ENCODE assay signal across 32 mouse cellular contexts in the genomic region with DNA sequence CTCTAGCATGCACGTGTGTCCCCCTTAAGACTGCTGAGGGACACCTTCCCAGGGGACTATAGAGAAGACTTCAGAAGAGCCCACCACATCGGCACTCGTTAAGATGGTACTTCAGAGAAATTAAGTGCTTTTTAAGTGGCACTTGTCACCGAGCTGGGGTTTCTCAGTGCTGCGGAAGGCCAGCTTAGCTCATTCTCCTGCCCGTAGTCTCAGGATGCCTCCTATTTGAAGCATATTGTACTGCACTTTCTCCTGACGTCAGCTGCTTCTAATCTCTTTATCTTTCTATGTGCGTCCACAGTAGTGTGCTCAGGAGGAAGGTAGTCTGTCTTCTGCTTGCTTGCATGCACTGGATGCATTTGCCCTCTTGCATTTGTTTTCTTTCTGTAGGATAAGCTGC. TPM values are rescaled to one million over a fixed set of nuclear protein-coding genes. Genes with fewer than 3 reads are reported as not detected.
DNase-seq lines count a peak whose midpoint lies in the region; ATAC-seq and TF ChIP-seq lines count a peak whose summit lies in the region.
"Had no signal": no experiment of that assay in that cellular context is flagged by ENCODE, and none has a peak within 500 bp of the region (broad histone marks: within the 10 kb centered on the region; RNA-seq: fewer than 3 reads in every experiment).

No protein-coding gene starts in this region.

- H3K4me3 ChIP-seq in hindbrain, embryonic 13.5 days: no peak overlapping the region
- H3K4me3 ChIP-seq in hindbrain, embryonic 12.5 days: no peak overlapping the region
- H3K4me3 ChIP-seq in lung, postnatal 0 days (ENCODE audit: low read depth, low read length): no peak overlapping the region
- H3K4me3 ChIP-seq in lung, adult 2 months (replicated peaks; ENCODE audit: extremely low read depth, low read depth, low read length): no peak overlapping the region
- no peak overlapping the region for H3K4me3 ChIP-seq in neural tube, embryonic 14.5 days (ENCODE audit: low read depth, low read length)
- no peak overlapping the region for H3K4me3 ChIP-seq in neural tube, embryonic 15.5 days (replicated peaks)
- H3K4me3 ChIP-seq: embryonic facial prominence, embryonic 12.5 days; limb, embryonic 10.5 days; limb, embryonic 15.5 days; liver, embryonic 13.5 days; midbrain, embryonic 12.5 days; myocyte had no signal

- TF ChIP-seq CTCF in lung, postnatal 0 days (IDR thresholded peaks at IDR 0.05): peak; percentile 22
- TF ChIP-seq CTCF in lung, adult 2 months (IDR thresholded peaks at IDR 0.05; ENCODE audit: insufficient read depth, low read length): no peak

- no peak for TF ChIP-seq POLR2A in lung, adult 2 months (IDR thresholded peaks at IDR 0.05; ENCODE audit: borderline replicate concordance, extremely low read depth, low read depth, low read length)

- 0 out of 2 replicates have a peak overlapping the region, but pooled peaks have one; percentile 35 for H3K9ac ChIP-seq in hindbrain, embryonic 13.5 days
- H3K9ac ChIP-seq in hindbrain, embryonic 12.5 days: no peak overlapping the region
- H3K9ac ChIP-seq in lung, postnatal 0 days (replicated peaks; ENCODE audit: low read depth): no peak overlapping the region
- no peak overlapping the region for H3K9ac ChIP-seq in neural tube, embryonic 14.5 days (replicated peaks; ENCODE audit: low read depth, low read length)
- H3K9ac ChIP-seq in neural tube, embryonic 15.5 days (replicated peaks): no peak overlapping the region
- H3K9ac ChIP-seq: embryonic facial prominence, embryonic 12.5 days; limb, embryonic 15.5 days; liver, embryonic 13.5 days; midbrain, embryonic 12.5 days had no signal

- 70% methylated on average over 8 of the region's 8 CpGs for WGBS in hindbrain, embryonic 13.5 days
- WGBS in hindbrain, embryonic 12.5 days: 81% methylated on average over 8 of the region's 8 CpGs
- 47% methylated on average over 8 of the region's 8 CpGs for WGBS in lung, postnatal 0 days
- 66% methylated on average over 8 of the region's 8 CpGs for WGBS in lung, adult 2 months
- WGBS in neural tube, embryonic 14.5 days: 77% methylated on average over 8 of the region's 8 CpGs
- 62% methylated on average over 8 of the region's 8 CpGs for WGBS in neural tube, embryonic 15.5 days

- no peaks in the 10 kb centered on the region for H3K27me3 ChIP-seq in hindbrain, embryonic 13.5 days
- H3K27me3 ChIP-seq in hindbrain, embryonic 12.5 days: no peaks in the 10 kb centered on the region
- no peaks in the 10 kb centered on the region for H3K27me3 ChIP-seq in lung, postnatal 0 days (replicated peaks; ENCODE audit: insufficient read depth, low read length)
- H3K27me3 ChIP-seq in neural tube, embryonic 14.5 days (ENCODE audit: control insufficient read depth, insufficient read depth, low read length): no peaks in the 10 kb centered on the region
- H3K27me3 ChIP-seq in neural tube, embryonic 15.5 days (replicated peaks): no peaks in the 10 kb centered on the region
- H3K27me3 ChIP-seq: embryonic facial prominence, embryonic 12.5 days; limb, embryonic 15.5 days; liver, embryonic 13.5 days; midbrain, embryonic 12.5 days had no signal

- no peak overlapping the region for H3K27ac ChIP-seq in hindbrain, embryonic 13.5 days
- no peak overlapping the region for H3K27ac ChIP-seq in hindbrain, embryonic 12.5 days
- no peak overlapping the region for H3K27ac ChIP-seq in lung, postnatal 0 days (ENCODE audit: low read length)
- H3K27ac ChIP-seq in neural tube, embryonic 14.5 days (ENCODE audit: low read depth, low read length): no peak overlapping the region
- no peak overlapping the region for H3K27ac ChIP-seq in neural tube, embryonic 15.5 days (replicated peaks)
- H3K27ac ChIP-seq: embryonic facial prominence, embryonic 12.5 days; limb, embryonic 10.5 days; limb, embryonic 15.5 days; liver, embryonic 13.5 days; midbrain, embryonic 12.5 days; stomach, postnatal 0 days had no signal

- no peaks in the 10 kb centered on the region for H3K9me3 ChIP-seq in hindbrain, embryonic 13.5 days
- H3K9me3 ChIP-seq in hindbrain, embryonic 12.5 days (replicated peaks): no peaks in the 10 kb centered on the region
- H3K9me3 ChIP-seq in lung, postnatal 0 days (ENCODE audit: low read length): no peaks in the 10 kb centered on the region
- H3K9me3 ChIP-seq in neural tube, embryonic 14.5 days (ENCODE audit: control insufficient read depth, low read length): no peaks in the 10 kb centered on the region
- no peaks in the 10 kb centered on the region for H3K9me3 ChIP-seq in neural tube, embryonic 15.5 days (replicated peaks)
- H3K9me3 ChIP-seq: embryonic facial prominence, embryonic 12.5 days; G1E; limb, embryonic 10.5 days; limb, embryonic 15.5 days; liver, embryonic 13.5 days; midbrain, embryonic 12.5 days had no signal

- DNase-seq in lung, postnatal 0 days (ENCODE audit: low spot score): peak; percentile 26
- no peak for DNase-seq in lung, adult 2 months
- no peak for DNase-seq in left cerebral cortex, adult 18-20 months (ENCODE audit: low spot score in 2 of 2)
- DNase-seq: adrenal gland, adult 8-10 months; cerebellum, adult 11-12 months; cerebellum, adult 9-11 months; embryo, embryonic 11 days; gastrocnemius, postnatal 14 days; heart, postnatal 36 days; kidney, adult 18-20 months; kidney, postnatal 4 days; liver, embryonic 13.5 days; right cerebral cortex, postnatal 4 days; thymus, adult 18-20 months; thymus, postnatal 4 days had no signal

- no peak for ATAC-seq in hindbrain, embryonic 13.5 days (ENCODE audit: low FRiP score)
- no peak for ATAC-seq in hindbrain, embryonic 12.5 days (ENCODE audit: low FRiP score)
- peak; percentile 47 for ATAC-seq in lung, postnatal 0 days
- ATAC-seq in neural tube, embryonic 14.5 days (ENCODE audit: low read depth): peak; percentile 41; the same call in 1 of the 2 replicates
- ATAC-seq in neural tube, embryonic 15.5 days (ENCODE audit: low FRiP score): no peak
- ATAC-seq: forebrain, embryonic 14.5 days; hindbrain, embryonic 16.5 days had no signal

- no peak for TF ChIP-seq EP300 in lung, postnatal 0 days (IDR thresholded peaks at IDR 0.05)

- no peak overlapping the region for H3K4me2 ChIP-seq in hindbrain, embryonic 13.5 days
- H3K4me2 ChIP-seq in hindbrain, embryonic 12.5 days (replicated peaks): no peak overlapping the region
- H3K4me2 ChIP-seq in lung, postnatal 0 days (replicated peaks; ENCODE audit: low read depth, low read length): no peak overlapping the region
- no peak overlapping the region for H3K4me2 ChIP-seq in neural tube, embryonic 14.5 days (ENCODE audit: low read depth, low read length)
- no peak overlapping the region for H3K4me2 ChIP-seq in neural tube, embryonic 15.5 days
- H3K4me2 ChIP-seq: embryonic facial prominence, embryonic 12.5 days; heart, embryonic 11.5 days; limb, embryonic 15.5 days; liver, embryonic 13.5 days; midbrain, embryonic 12.5 days had no signal

- H3K36me3 ChIP-seq in hindbrain, embryonic 13.5 days: peaks cover 42% of the 10 kb centered on the region
- H3K36me3 ChIP-seq in hindbrain, embryonic 12.5 days: peaks cover 40% of the 10 kb centered on the region
- no peaks in the 10 kb centered on the region for H3K36me3 ChIP-seq in lung, postnatal 0 days (ENCODE audit: insufficient read depth, low read length)
- peaks cover 9% of the 10 kb centered on the region; the same call in 1 of the 2 replicates for H3K36me3 ChIP-seq in neural tube, embryonic 14.5 days (ENCODE audit: control insufficient read depth, insufficient read depth, low read length)
- H3K36me3 ChIP-seq in neural tube, embryonic 15.5 days: peaks cover 14% of the 10 kb centered on the region

- H3K4me1 ChIP-seq in hindbrain, embryonic 13.5 days (replicated peaks): no peaks in the 10 kb centered on the region
- no peaks in the 10 kb centered on the region for H3K4me1 ChIP-seq in hindbrain, embryonic 12.5 days
- H3K4me1 ChIP-seq in lung, postnatal 0 days (ENCODE audit: insufficient read depth, low read depth, low read length): no peaks in the 10 kb centered on the region
- no peaks in the 10 kb centered on the region for H3K4me1 ChIP-seq in lung, adult 2 months (ENCODE audit: control insufficient read depth, insufficient read depth, low read length)
- H3K4me1 ChIP-seq in neural tube, embryonic 14.5 days (ENCODE audit: control insufficient read depth, insufficient read depth, low read length): no peaks in the 10 kb centered on the region
- H3K4me1 ChIP-seq in neural tube, embryonic 15.5 days: no peaks in the 10 kb centered on the region
- H3K4me1 ChIP-seq: embryonic facial prominence, embryonic 12.5 days; limb, embryonic 10.5 days; limb, embryonic 15.5 days; liver, embryonic 13.5 days; midbrain, embryonic 12.5 days had no signal

RNA-seq across cellular contexts. Expression of a gene that starts 9.2 kb away (rescaled TPM):
- polyA plus RNA-seq in hindbrain, embryonic 13.5 days (2015; fragmentation: Nextera tagmentation; extraction: Ambion mirVana): 26.0 and 26.5 TPM in 2 replicates
- 44.0 and 47.0 TPM in 2 replicates for polyA plus RNA-seq in hindbrain, embryonic 12.5 days (2016; fragmentation: Nextera tagmentation; extraction: Ambion mirVana)
- 10.3 and 11.3 TPM in 2 replicates for polyA plus RNA-seq in lung, postnatal 0 days (2015; fragmentation: Nextera tagmentation; extraction: Ambion mirVana)
- polyA plus RNA-seq in lung, adult 2 months (2012; rRNA removed): 2.3 and 3.6 TPM in 2 replicates
- 17.1 and 20.7 TPM in 2 replicates for polyA plus RNA-seq in neural tube, embryonic 14.5 days (2014; fragmentation: Nextera tagmentation; extraction: Ambion mirVana)
- 15.1 and 27.7 TPM in 2 replicates for polyA plus RNA-seq in neural tube, embryonic 15.5 days (2015; fragmentation: Nextera tagmentation; extraction: Ambion mirVana)
- 10 to 100 TPM; 18.5 to 22.2 TPM for total RNA-seq in left cerebral cortex, adult 18-20 months (2021)

RNA-seq across cellular contexts. Expression of a gene that starts 32.2 kb away (rescaled TPM):
- 42.3 and 46.8 TPM in 2 replicates for polyA plus RNA-seq in hindbrain, embryonic 13.5 days (2015; fragmentation: Nextera tagmentation; extraction: Ambion mirVana)
- 31.0 and 36.0 TPM in 2 replicates for polyA plus RNA-seq in hindbrain, embryonic 12.5 days (2016; fragmentation: Nextera tagmentation; extraction: Ambion mirVana)
- 0.07 and 0.10 TPM in 2 replicates for polyA plus RNA-seq in lung, postnatal 0 days (2015; fragmentation: Nextera tagmentation; extraction: Ambion mirVana)
- 0.03 and 0.05 TPM in 2 replicates for polyA plus RNA-seq in lung, adult 2 months (2012; rRNA removed)
- polyA plus RNA-seq in neural tube, embryonic 14.5 days (2014; fragmentation: Nextera tagmentation; extraction: Ambion mirVana): 35.2 and 35.5 TPM in 2 replicates
- 30.9 and 32.8 TPM in 2 replicates for polyA plus RNA-seq in neural tube, embryonic 15.5 days (2015; fragmentation: Nextera tagmentation; extraction: Ambion mirVana)
- 10 to 100 TPM; 13.7 to 14.1 TPM for total RNA-seq in left cerebral cortex, adult 18-20 months (2021)
- total RNA-seq: granulocyte monocyte progenitor cell, adult 5-6 weeks; heart, postnatal 36 days; megakaryocyte progenitor cell, adult 5-6 weeks had no signal
- polyA plus RNA-seq: G1E; spleen, adult 2 months had no signal

RNA-seq across cellular contexts. Expression of a gene that starts 32.3 kb away (rescaled TPM):
- polyA plus RNA-seq in hindbrain, embryonic 13.5 days (2015; fragmentation: Nextera tagmentation; extraction: Ambion mirVana): 8.8 and 8.9 TPM in 2 replicates
- 13.2 and 16.5 TPM in 2 replicates for polyA plus RNA-seq in hindbrain, embryonic 12.5 days (2016; fragmentation: Nextera tagmentation; extraction: Ambion mirVana)
- 11.1 and 12.0 TPM in 2 replicates for polyA plus RNA-seq in lung, postnatal 0 days (2015; fragmentation: Nextera tagmentation; extraction: Ambion mirVana)
- polyA plus RNA-seq in lung, adult 2 months (2012; rRNA removed): 3.7 and 4.6 TPM in 2 replicates
- 7.6 and 8.5 TPM in 2 replicates for polyA plus RNA-seq in neural tube, embryonic 14.5 days (2014; fragmentation: Nextera tagmentation; extraction: Ambion mirVana)
- polyA plus RNA-seq in neural tube, embryonic 15.5 days (2015; fragmentation: Nextera tagmentation; extraction: Ambion mirVana): 8.0 and 14.8 TPM in 2 replicates
- 1 to 10 TPM; 5.1 to 6.4 TPM for total RNA-seq in left cerebral cortex, adult 18-20 months (2021)

Comparison
In these comparisons a context has a peak if more than half of its experiments do, and no peak if none do; other contexts are left out.
1. ATAC-seq: peak in lung, postnatal 0 days (single experiment) and neural tube, embryonic 14.5 days (single experiment); none in hindbrain, embryonic 13.5 days (single experiment), hindbrain, embryonic 12.5 days (single experiment) and neural tube, embryonic 15.5 days (single experiment).
2. RNA of a gene that starts 32.2 kb away (polyA plus RNA-seq): 42.3 to 46.8 TPM in hindbrain, embryonic 13.5 days, 35.2 to 35.5 TPM in neural tube, embryonic 14.5 days, 30.9 to 32.8 TPM in neural tube, embryonic 15.5 days and 31.0 to 36.0 TPM in hindbrain, embryonic 12.5 days; 0.07 to 0.10 TPM in lung, postnatal 0 days and 0.03 to 0.05 TPM in lung, adult 2 months; every median in the first group is over 10 times any median in the second.